Mouse (Mus musculus) liver, embryonic 13.5 days (tissue): Measurements from ENCODE around the gene Zkscan3. TPM values are rescaled to one million over a fixed set of nuclear protein-coding genes. Genes with fewer than 3 reads are reported as not detected.

Experiments used
- ATAC-seq: fragments of 200-750 bp; cut with Nextera tagmentation; 2 replicates; pipeline ENCODE4 v1.8.0; 2017; ENCODE audit warnings: low read depth, mild to moderate bottlenecking, moderate number of reproducible peaks, moderate library complexity
- DNase-seq: peaks from one replicate; pipeline ENCODE4 v3.0.0; 2022
- H3K27ac ChIP-seq: fragments of 300-500 bp; sonication (generic); 2 replicates; pipeline ENCODE4 v1.5.1; 2015; ENCODE audit warnings: moderate library complexity, mild to moderate bottlenecking, inconsistent platforms
- H3K27me3 ChIP-seq: fragments of 300-500 bp; sonication (generic); 2 replicates; pipeline ENCODE4 v1.6.1; 2015; ENCODE audit warnings: mild to moderate bottlenecking, inconsistent platforms
- H3K36me3 ChIP-seq: fragments of 300-500 bp; sonication (generic); 2 replicates; pipeline ENCODE4 v1.6.1; 2015; ENCODE audit warnings: mild to moderate bottlenecking, inconsistent platforms
- H3K4me1 ChIP-seq: fragments of 300-500 bp; sonication (generic); replicated peaks from 2 replicates; pipeline ENCODE4 v1.6.1; 2015; ENCODE audit warnings: inconsistent platforms
- H3K4me2 ChIP-seq: fragments of 300-500 bp; sonication (generic); 2 replicates; pipeline ENCODE4 v1.6.1; 2015; ENCODE audit warnings: inconsistent platforms, mild to moderate bottlenecking, moderate library complexity
- H3K4me3 ChIP-seq: fragments of 300-500 bp; sonication (generic); replicated peaks from 2 replicates; pipeline ENCODE4 v1.5.1; 2015; ENCODE audit warnings: mild to moderate bottlenecking, inconsistent platforms
- H3K9ac ChIP-seq: fragments of 300-500 bp; sonication (generic); 2 replicates; pipeline ENCODE4 v1.6.1; 2015; ENCODE audit warnings: mild to moderate bottlenecking, inconsistent platforms
- H3K9me3 ChIP-seq: fragments of 300-500 bp; sonication (generic); replicated peaks from 2 replicates; pipeline ENCODE4 v1.6.1; 2016; ENCODE audit warnings: inconsistent platforms
- WGBS: fragments of 180-500 bp; shearing (Covaris S2); methylation state at CpG from one replicate; pipeline ENCODE4 v1.1.7; 2015; ENCODE audit not compliant: insufficient replicate concordance; 5-methylcytosine and 5-hydroxymethylcytosine counted together
- microRNA counts: library from miRNA; unstranded; fragments of <30 nt; microRNA quantifications from one replicate; lab custom pipeline; 2016
- microRNA-seq: library from miRNA; unstranded; fragments of <30 nt; microRNA quantifications from one replicate; pipeline ENCODE4, GENCODE M21; 2016
- polyA plus RNA-seq: library from polyadenylated mRNA; unstranded; fragments of >200 nt; fragmentation: Nextera tagmentation; extraction: Ambion mirVana; gene quantifications from 2 replicates; pipeline ENCODE4 v1.2.1, GENCODE M21; 2015

Zkscan3 gene
- polyA plus RNA-seq, 1 experiment from 2014 or later: 30.1 TPM

DNA sequence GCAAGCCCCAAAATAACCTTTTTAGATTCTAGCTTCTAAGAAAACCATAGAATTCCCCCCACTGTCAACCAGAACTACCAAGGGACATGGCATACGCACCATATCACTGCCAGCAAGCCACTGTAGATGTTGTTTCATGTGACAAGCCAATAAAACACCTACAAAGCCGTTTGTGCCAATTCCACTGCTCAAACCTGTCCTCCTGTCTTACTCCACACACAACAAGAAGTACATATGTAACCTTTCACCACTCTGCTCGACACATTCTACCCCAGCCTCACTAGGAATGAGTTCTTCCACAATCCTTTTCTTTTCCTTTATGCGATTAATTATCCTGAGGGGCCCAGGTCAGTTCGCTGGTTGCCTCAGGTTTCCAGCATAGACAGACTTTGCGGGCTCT, 6.9 kb downstream of the Zkscan3 start:
- H3K27me3 ChIP-seq: no peaks in the 10 kb centered on the region
- WGBS: 93% methylated on average over 6 of the region's 6 CpGs
- no peak overlapping the region for H3K9ac ChIP-seq
- DNase-seq (no peak), ATAC-seq (no peak)
- no peaks in the 10 kb centered on the region for H3K9me3 ChIP-seq
- peaks cover 7% of the 10 kb centered on the region; the same call in 1 of the 2 replicates for H3K4me1 ChIP-seq
- H3K27ac ChIP-seq: no peak overlapping the region
- H3K4me3 ChIP-seq: no peak overlapping the region
- H3K4me2 ChIP-seq: no peak overlapping the region
- peaks cover 68% of the 10 kb centered on the region for H3K36me3 ChIP-seq

DNA sequence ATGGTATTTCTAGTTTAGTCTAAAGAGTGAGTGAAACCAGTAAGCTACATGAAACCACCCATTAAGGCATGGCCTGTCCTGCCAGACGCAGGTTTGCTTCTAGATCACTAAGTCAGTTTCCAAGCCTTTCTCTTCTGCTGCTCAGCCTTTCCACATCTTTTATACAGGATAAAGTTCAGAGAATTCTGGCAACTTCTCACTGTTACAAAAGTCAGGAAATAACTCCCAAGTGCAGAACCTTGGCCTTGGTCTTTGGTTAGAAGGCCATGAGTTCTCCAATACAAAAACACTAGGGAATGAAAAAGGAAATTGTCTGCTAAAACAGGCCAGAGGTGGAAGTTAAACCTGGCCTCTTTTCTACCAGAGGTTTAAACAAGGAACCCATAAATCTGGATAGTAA, 7.3 kb downstream of the Zkscan3 start:
- H3K4me1 ChIP-seq: peaks cover 7% of the 10 kb centered on the region; the same call in 1 of the 2 replicates
- no peak overlapping the region for H3K4me2 ChIP-seq
- no peaks in the 10 kb centered on the region for H3K9me3 ChIP-seq
- 88% methylated on average over 1 of the region's 1 CpGs for WGBS
- no peak overlapping the region for H3K4me3 ChIP-seq
- H3K27ac ChIP-seq: no peak overlapping the region
- no peaks in the 10 kb centered on the region for H3K27me3 ChIP-seq
- H3K36me3 ChIP-seq: peaks cover 69% of the 10 kb centered on the region
- no peak for DNase-seq
- ATAC-seq: no peak
- H3K9ac ChIP-seq: no peak overlapping the region

DNA sequence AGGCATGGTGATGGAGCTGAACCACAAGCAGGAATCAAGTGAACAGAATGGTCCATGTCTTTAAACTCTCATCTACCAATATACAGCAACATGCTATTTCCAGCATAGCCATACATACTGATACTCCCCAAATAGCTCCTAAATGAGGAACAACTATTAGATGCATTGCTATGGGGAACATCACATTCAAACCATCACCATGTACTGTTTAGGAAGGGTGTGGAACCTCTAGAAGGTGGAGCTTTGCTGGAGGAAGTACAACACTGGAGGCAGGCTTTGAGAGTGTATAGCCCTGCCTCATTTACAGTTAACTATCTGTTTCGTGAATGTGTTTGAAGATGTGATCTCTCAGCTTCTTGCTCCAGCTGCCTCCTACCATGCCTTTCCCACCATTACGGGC, 24.8 kb downstream of the Zkscan3 start:
- no peak for ATAC-seq
- Histone ChIP-seq H3K27me3 (no peaks in the 10 kb centered on the region), H3K27ac (no peak overlapping the region), H3K9ac (no peak overlapping the region), H3K9me3 (no peaks in the 10 kb centered on the region), H3K36me3 (no peaks in the 10 kb centered on the region), H3K4me2 (no peak overlapping the region), H3K4me3 (no peak overlapping the region), H3K4me1 (no peaks in the 10 kb centered on the region)
- DNase-seq: no peak
- WGBS: 64% methylated on average over 2 of the region's 2 CpGs

DNA sequence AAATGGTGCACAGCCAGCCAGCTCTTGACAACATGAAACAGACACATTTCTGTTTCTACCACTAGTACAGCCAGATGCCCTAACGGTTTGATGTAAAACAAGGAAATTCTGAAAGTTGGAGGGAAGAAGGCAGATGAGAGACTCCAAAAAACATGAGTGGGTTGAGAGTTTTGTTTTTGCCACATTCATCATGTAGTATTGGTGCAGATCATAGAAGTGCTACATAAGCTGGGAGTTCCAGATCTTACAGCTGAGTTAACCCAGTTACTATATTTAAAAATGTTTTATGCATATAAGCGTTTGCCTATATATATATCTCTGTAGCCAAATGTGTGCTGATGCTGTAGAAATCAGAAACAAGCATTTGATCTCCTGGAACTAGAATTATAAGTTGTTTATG, 29.9 kb downstream of the Zkscan3 start:
- no peak overlapping the region for H3K4me3 ChIP-seq
- WGBS: 74% methylated on average over 2 of the region's 2 CpGs
- H3K27ac ChIP-seq: no peak overlapping the region
- DNase-seq (no peak), ATAC-seq (no peak)
- no peak overlapping the region for H3K4me2 ChIP-seq
- H3K36me3 ChIP-seq: peaks cover 25% of the 10 kb centered on the region
- no peaks in the 10 kb centered on the region for H3K9me3 ChIP-seq
- H3K27me3 ChIP-seq: no peaks in the 10 kb centered on the region
- H3K4me1 ChIP-seq: peaks cover 7% of the 10 kb centered on the region
- H3K9ac ChIP-seq: no peak overlapping the region

DNA sequence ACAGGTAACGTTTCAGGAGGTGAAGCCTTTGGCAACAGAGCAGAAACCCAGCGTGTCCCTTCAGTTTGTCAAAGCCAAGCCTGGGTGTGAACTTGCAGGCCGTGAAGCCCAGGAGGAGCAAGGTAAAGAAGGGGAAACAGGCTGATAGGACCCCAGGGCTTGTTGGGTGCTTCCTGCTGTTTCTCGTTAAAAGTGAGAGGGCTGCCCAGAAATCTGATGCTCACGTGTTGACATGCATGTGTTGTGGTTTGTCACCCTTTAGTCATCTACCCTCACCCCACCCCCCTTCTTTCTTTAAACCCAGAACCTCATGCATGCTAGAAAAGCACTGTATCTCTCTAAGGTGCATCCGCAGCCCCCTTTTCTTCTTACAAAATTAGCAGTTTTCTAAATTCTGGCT, 35.9 kb downstream of the Zkscan3 start:
- Histone ChIP-seq H3K4me2 (no peak overlapping the region), H3K36me3 (peaks cover 34% of the 10 kb centered on the region), H3K4me1 (peaks cover 28% of the 10 kb centered on the region), H3K4me3 (no peak overlapping the region), H3K27me3 (no peaks in the 10 kb centered on the region), H3K27ac (no peak overlapping the region), H3K9ac (no peak overlapping the region), H3K9me3 (no peaks in the 10 kb centered on the region)
- DNase-seq (no peak), ATAC-seq (no peak)
- WGBS: 62% methylated on average over 6 of the region's 6 CpGs

DNA sequence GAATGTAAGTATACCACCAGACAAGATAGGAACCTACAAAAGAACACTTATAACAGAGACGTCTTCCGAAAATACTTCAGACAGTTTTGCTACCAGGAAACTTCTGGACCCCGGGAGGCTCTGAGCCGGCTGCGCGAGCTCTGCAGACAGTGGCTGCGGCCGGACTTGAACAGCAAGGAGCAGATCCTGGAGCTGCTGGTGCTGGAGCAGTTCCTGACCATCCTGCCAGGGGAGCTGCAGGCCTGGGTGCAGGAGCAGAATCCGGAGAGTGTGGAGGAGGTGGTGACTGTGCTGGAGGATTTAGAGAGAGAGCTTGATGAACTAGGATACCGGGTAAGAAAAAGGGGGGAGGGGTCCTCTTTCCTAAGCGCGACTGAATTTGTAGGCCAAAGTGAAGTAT, 38.8 kb downstream of the Zkscan3 start:
- H3K9me3 ChIP-seq: no peaks in the 10 kb centered on the region
- peak overlapping the region; percentile 66 for H3K4me2 ChIP-seq
- peak overlapping the region; percentile 75 for H3K4me3 ChIP-seq
- ATAC-seq (no peak), DNase-seq (peak; percentile 2)
- peaks cover 28% of the 10 kb centered on the region for H3K4me1 ChIP-seq
- no peak overlapping the region for H3K27ac ChIP-seq
- WGBS: 69% methylated on average over 12 of the region's 12 CpGs
- peaks cover 12% of the 10 kb centered on the region for H3K36me3 ChIP-seq
- 0 out of 2 replicates have a peak, but pooled peaks cover under 1% of the 10 kb centered on the region for H3K27me3 ChIP-seq
- H3K9ac ChIP-seq: peak overlapping the region; percentile 83

DNA sequence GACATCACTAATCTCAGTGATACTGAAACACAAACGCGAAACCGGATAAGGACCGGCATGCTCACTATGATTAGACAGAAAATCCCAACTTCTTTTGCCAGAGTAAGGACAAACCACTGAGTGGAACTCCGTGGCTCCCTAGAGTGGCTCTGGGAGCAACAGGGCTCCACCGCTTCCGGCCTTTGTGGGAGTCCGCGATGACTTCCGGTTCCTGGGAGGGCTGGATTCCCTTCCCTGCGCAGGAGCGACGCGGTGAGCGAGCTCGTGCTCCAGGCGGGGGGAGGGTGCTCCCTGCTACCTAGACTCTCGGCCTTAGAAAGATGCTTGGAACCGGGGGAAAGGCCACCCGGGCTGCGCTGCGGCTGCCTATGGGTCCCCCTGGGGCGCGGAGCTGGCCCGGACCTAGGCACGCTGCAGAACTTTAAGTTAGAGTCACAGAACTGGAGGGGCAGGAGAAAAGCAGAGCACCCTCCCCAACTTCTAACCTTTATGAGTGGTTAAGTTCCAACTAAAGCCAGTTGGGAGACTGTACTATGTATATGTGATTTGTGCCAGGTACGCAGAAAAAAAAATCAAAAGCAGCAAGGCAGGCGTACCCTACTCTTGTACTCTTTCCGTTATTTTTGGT, 39.8 kb downstream of the Zkscan3 start, which contains the start of gene Zscan12:
TSS of gene Zscan12 (plus strand) at position 200 of the 628 bp plus-strand sequence.
- peak within 1 kb of the TSS; percentile 83 for H3K9ac ChIP-seq
- under 1% methylated on average over 29 of the region's 29 CpGs for WGBS
- peaks cover 8% of the 10 kb centered on the region; the same call in 1 of the 2 replicates for H3K36me3 ChIP-seq
- H3K4me2 ChIP-seq: peak within 1 kb of the TSS; percentile 66
- H3K27ac ChIP-seq: peak within 1 kb of the TSS; percentile 71
- DNase-seq (peak; percentile 85), ATAC-seq (peak; percentile 99)
- peak within 1 kb of the TSS; percentile 75 for H3K4me3 ChIP-seq
- 0 out of 2 replicates have a peak, but pooled peaks cover 3% of the 10 kb centered on the region for H3K27me3 ChIP-seq
- H3K9me3 ChIP-seq: no peaks in the 10 kb centered on the region
- peaks cover 21% of the 10 kb centered on the region for H3K4me1 ChIP-seq

DNA sequence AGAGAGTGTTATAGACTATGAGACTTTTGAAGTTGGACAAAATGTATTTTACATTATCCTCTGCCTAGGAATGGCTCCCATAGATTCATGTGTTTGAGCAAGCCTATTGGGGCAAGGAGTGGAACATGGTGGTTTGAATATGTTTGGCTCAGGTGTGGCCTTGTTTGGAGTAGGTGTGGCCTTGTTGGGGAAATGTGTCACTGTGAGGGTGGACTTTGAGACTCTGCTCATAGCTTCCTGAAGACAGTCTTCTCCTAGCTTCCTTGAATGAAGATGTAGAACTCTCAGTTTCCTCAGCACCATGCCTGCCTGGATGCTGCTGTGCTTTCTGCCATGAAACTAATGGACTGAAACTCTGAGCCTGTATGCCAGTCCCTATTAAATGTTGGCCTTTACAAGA, 52.0 kb downstream of the Zkscan3 start:
- Histone ChIP-seq H3K36me3 (no peaks in the 10 kb centered on the region), H3K4me2 (no peak overlapping the region), H3K9me3 (no peaks in the 10 kb centered on the region), H3K4me3 (no peak overlapping the region), H3K27me3 (no peaks in the 10 kb centered on the region), H3K9ac (no peak overlapping the region), H3K27ac (no peak overlapping the region), H3K4me1 (no peaks in the 10 kb centered on the region)
- ATAC-seq (no peak), DNase-seq (no peak)

DNA sequence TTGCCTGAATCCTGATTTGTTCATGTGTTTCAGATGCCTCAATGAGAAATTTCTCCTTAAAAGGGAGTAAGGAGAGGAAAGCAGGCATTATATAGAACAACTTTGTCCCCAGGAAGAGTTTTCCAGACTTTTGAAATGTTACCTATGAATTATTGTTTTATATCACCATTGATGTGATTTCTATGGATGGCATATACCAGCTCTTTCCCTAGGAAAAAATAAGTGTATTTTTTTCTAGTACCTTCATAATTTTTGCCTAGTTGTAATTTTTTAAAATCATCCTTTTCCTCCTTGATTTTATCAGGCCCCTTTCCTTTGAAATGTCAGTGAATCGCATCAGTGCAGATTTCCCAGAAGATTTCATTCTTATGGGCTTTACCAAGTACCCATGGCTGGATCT, 55.9 kb downstream of the Zkscan3 start, which contains the start of gene Olfr1367:
TSS of gene Olfr1367 (plus strand) at position 301 of the 400 bp plus-strand sequence.
- no peak within 1 kb of the TSS for H3K4me3 ChIP-seq
- peaks cover 10% of the 10 kb centered on the region for H3K27me3 ChIP-seq
- 75% methylated on average over 1 of the region's 1 CpGs for WGBS
- DNase-seq (no peak), ATAC-seq (no peak)
- H3K9me3 ChIP-seq: no peaks in the 10 kb centered on the region
- no peak within 1 kb of the TSS for H3K4me2 ChIP-seq
- H3K9ac ChIP-seq: no peak within 1 kb of the TSS
- no peak within 1 kb of the TSS for H3K27ac ChIP-seq
- no peaks in the 10 kb centered on the region for H3K36me3 ChIP-seq
- H3K4me1 ChIP-seq: no peaks in the 10 kb centered on the region

MicroRNAs within 50 kb of the gene (microRNA counts, 519-probe panel; counts per million panel counts)
- 5,169 counts per million, percentile 54 among the panel's probes with 10 or more counts for microRNA mmu-miR-1896 (lab: Ali Mortazavi, UCI)

Small RNAs within 50 kb of the gene (microRNA-seq; reads per million reads assigned to microRNA genes)
- gene Mir1896 (not detected), gene Mir6942 (not detected)

Other genes starting within 250 kb of the Zkscan3 start
- gene Trim27, start 223.3 kb downstream of the Zkscan3 start, polyA plus RNA-seq: 81.4 and 82.3 TPM in 2 replicates
- gene Gpx5, start 110.0 kb downstream of the Zkscan3 start, polyA plus RNA-seq: not detected in 2 replicates
- not detected in 2 replicates for gene Gpx6, start 90.6 kb downstream of the Zkscan3 start, polyA plus RNA-seq
- gene Olfr1367, start 55.8 kb downstream of the Zkscan3 start, polyA plus RNA-seq: not detected in 2 replicates
- 4.4 and 5.0 TPM in 2 replicates for gene Zscan12, start 39.9 kb downstream of the Zkscan3 start, polyA plus RNA-seq
- gene Pgbd1, start 38.3 kb upstream of the Zkscan3 start, polyA plus RNA-seq: 1.6 and 1.7 TPM in 2 replicates
- gene Zscan26, start 51.0 kb upstream of the Zkscan3 start, polyA plus RNA-seq: 7.0 and 7.6 TPM in 2 replicates
- gene Nkapl, start 65.8 kb upstream of the Zkscan3 start, polyA plus RNA-seq: 0.86 and 0.92 TPM in 2 replicates
- 0.33 and 0.38 TPM in 2 replicates for gene Zkscan4, start 76.2 kb upstream of the Zkscan3 start, polyA plus RNA-seq
- not detected in 2 replicates for gene Gm10065, start 76.7 kb upstream of the Zkscan3 start, polyA plus RNA-seq
- gene AK157302, start 92.5 kb upstream of the Zkscan3 start, polyA plus RNA-seq: 0.65 and 0.77 TPM in 2 replicates
- 6.6 and 7.4 TPM in 2 replicates for gene Gm11273, start 98.7 kb upstream of the Zkscan3 start, polyA plus RNA-seq
- gene Zkscan8, start 128.4 kb upstream of the Zkscan3 start, polyA plus RNA-seq: 1.1 and 1.2 TPM in 2 replicates
- not detected in 2 replicates for gene Olfr1366, start 140.1 kb upstream of the Zkscan3 start, polyA plus RNA-seq
- gene Olfr1535, start 157.1 kb upstream of the Zkscan3 start, polyA plus RNA-seq: not detected in 2 replicates
- gene Olfr1364, start 179.0 kb upstream of the Zkscan3 start, polyA plus RNA-seq: not detected in 2 replicates
- gene Olfr1362, start 211.3 kb upstream of the Zkscan3 start, polyA plus RNA-seq: not detected in 2 replicates
- not detected in 2 replicates for gene Olfr11, start 239.8 kb upstream of the Zkscan3 start, polyA plus RNA-seq